Mouse (Mus musculus) CD4-positive naive resting alpha-beta T cell, adult 57 days (primary cell): Measurements from ENCODE around the gene Dennd6b. TPM values are rescaled to one million over a fixed set of nuclear protein-coding genes. Genes with fewer than 3 reads are reported as not detected.

Experiments
- total RNA-seq: library from RNA; stranded (reverse); gene quantifications from one replicate; pipeline ENCODE4 v1.2.4, GENCODE M21; 2023

Gene Dennd6b
- total RNA-seq = 24.3 TPM

DNA sequence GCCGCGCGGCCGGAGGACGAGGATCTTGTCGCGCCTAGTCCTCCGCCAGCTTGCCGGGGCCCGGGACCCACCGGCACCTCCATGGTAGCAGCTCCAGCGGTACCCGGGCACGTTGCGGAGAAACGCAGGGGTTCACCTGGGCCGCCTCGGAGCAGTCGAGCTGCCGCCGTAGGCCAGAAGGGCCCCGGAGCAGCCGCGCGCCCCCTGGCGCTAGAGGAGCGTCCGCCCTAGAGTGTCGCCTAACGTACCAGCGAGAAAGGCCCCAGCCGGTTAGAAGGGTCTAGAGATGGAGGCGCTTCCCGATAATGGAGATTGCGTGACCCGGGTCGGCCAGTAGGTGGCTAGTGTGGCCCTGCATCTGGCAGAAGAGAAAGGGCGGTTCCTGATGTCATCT is at the start of gene Dennd6b:
Gene Dennd6b, minus strand, starts transcription at position 184 of the 394 bp plus-strand sequence.

DNA sequence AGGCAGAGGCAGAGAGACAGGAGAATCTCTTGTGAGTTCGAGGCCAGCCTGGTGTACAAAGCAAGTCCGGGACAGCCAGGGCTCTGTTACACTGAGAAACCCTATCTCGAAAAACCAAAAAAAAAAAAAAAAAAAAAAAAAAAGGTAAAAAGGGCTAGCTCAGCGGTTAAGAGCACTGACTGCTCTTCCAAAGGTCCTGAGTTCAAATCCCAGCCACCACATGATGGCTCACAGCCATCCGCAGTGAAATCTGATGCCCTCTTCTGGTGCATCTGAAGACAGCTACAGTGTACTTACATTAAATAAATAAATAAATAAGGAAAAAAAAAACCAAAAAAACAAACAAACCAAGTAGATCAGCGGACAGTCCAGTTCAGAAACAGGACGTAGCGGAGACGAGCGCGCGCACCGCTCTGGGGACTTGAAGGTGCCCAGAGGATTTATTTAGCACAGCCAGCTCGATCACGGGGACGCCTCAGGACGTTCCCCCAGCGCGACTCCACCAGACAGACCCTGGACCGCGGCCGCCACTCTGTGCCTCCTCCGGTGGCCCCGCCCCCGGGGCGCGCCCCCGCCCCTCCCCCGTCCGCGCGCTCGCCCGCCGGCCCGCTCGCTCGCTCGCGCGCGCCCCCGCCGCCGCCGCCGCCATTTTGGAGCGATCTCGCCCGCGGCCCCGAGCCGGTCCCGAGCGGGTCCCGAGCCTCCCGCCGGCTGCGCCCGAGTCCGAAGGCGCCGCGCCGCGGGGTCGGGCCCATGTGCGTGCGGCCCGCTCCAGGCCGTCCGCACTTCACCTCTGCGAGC is 14.8 kb upstream of the Dennd6b start, which contains the start of gene Ppp6r2:
Gene Ppp6r2, plus strand, starts transcription at position 639 of the 801 bp plus-strand sequence.

DNA sequence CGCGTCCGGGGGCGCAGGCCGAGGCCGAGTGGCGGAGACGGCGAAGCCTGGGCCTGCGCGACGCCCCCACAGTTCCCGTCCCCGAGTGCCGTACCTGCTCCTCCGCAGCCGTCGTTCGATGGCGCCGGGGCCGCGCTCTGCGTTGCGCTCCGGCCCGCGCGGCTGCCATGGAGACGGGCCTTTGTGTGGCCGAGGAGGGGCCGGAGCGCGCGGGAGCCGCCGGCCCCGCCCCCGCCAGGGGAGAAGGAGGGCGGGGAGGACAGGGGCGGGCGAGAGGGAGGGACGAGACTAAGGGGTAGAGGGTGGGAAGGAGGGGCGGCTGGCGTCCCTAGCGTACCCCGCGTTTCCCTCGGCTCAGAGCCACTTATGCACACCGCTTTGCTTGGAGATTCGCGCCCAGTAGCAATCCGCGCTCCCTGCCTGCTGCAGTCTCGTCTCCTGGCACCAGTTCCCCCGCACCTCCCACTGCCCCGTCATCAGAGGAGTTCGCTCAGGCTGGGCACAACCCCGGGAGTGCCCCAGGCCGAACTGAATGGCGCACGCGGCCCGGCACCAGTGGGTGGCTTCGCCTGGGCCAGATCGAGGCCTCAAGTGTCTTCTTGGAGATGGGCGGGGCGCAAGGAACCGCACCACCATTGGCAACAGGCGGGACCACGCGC is 15.6 kb downstream of the Dennd6b start, which contains the start of gene Plxnb2:
Gene Plxnb2, minus strand, starts transcription at position 218 of the 659 bp plus-strand sequence.

DNA sequence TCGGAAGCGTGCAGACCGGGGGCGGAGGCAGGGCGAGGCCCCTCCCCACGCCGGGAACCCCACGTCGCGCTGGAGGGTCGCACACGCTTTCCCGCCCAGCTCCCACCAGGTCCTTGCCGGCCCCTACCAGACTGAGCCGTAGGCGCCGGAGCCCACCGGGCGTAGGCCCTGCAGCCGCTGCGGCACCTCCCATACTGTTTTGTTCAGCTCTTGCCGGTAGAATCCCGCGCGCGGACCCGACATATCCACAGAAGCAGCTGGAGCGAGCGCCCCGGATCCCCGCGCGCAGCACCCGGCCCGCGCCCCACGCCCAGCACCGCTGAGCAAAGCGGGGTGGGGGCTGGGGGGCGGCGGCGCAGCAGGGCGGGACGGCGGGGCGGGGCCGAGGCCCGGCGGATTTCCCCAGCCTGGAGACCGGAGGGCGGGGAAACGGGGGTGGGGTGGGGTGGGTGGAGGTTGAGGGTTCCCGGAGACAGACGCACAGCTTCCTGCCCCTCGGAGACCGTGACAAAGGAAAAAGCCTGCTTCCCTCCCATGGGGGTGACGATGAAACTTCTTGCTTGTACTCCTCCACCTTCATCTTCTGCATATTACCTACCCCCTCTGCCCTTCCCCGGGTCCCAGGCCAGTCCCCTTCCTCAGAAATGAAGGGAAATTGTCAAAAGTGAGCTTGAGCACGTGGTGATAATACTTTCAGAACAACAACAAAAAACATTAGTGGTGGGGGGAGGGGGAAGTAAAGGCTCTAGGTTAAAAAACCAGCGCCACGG is 46.8 kb downstream of the Dennd6b start, which contains the start of gene Mapk11:
Gene Mapk11, minus strand, starts transcription at position 358 of the 770 bp plus-strand sequence.

DNA sequence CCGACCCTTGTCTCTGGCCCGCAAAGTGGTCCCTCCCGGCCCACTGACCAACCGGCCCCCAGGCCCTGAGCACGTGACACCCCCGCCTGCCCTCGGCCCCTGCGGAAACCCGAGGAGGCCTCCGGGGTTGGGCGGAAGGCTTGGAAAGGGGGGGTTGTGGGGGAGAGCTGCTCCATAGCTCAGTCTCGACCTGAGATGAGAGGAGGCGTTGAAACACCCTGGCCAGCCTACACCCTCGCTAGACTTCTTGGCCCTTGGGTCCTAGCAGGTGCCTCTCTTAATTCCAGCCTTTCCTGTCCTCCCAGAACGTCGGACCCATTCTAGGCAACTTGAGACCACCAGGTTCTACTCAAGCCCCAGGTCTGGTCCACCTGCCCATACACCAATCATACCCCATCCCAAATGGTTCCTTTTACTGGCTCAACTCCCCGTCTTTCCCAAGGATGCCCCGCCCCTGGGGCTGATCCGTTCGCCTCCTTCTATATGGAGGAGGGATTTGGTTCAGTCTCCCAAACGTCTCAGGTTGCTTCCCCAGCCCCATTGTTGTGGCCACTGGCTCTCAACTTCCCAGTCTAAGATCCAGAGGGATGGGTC is 55.5 kb downstream of the Dennd6b start, which contains the start of gene Mapk12:
Gene Mapk12, minus strand, starts transcription at position 45 of the 594 bp plus-strand sequence.

Other genes starting within 250 kb of the Dennd6b start
- gene Ttll8, start 242.1 kb downstream of the Dennd6b start, total RNA-seq = not detected
- not detected for gene Mlc1, start 217.5 kb downstream of the Dennd6b start, total RNA-seq
- not detected for gene Mov10l1, start 213.6 kb downstream of the Dennd6b start, total RNA-seq
- gene Panx2, start 136.8 kb downstream of the Dennd6b start, total RNA-seq = not detected
- 45.4 TPM for gene Trabd, start 121.4 kb downstream of the Dennd6b start, total RNA-seq
- 25.5 TPM for gene Selenoo, start 107.4 kb downstream of the Dennd6b start, total RNA-seq
- 39.6 TPM for gene Tubgcp6, start 73.4 kb downstream of the Dennd6b start, total RNA-seq
- 24.8 TPM for gene Hdac10, start 67.8 kb downstream of the Dennd6b start, total RNA-seq
- gene Mapk12, start 55.8 kb downstream of the Dennd6b start, total RNA-seq = 3.4 TPM
- 29.8 TPM for gene Mapk11, start 46.9 kb downstream of the Dennd6b start, total RNA-seq
- gene Plxnb2, start 15.7 kb downstream of the Dennd6b start, total RNA-seq = 2.9 TPM
- gene Ppp6r2, start 15.1 kb upstream of the Dennd6b start, total RNA-seq = 42.9 TPM
- 416 TPM for gene Sbf1, start 118.8 kb upstream of the Dennd6b start, total RNA-seq
- not detected for gene Adm2, start 126.2 kb upstream of the Dennd6b start, total RNA-seq
- not detected for gene Miox, start 137.9 kb upstream of the Dennd6b start, total RNA-seq
- gene Lmf2, start 159.2 kb upstream of the Dennd6b start, total RNA-seq = 52.1 TPM
- gene Ncaph2, start 159.2 kb upstream of the Dennd6b start, total RNA-seq = 133 TPM
- 18.3 TPM for gene Sco2, start 177.3 kb upstream of the Dennd6b start, total RNA-seq
- 0.50 TPM for gene Tymp, start 180.5 kb upstream of the Dennd6b start, total RNA-seq
- gene Odf3b, start 182.8 kb upstream of the Dennd6b start, total RNA-seq = 1.7 TPM
- not detected for gene Klhdc7b, start 188.4 kb upstream of the Dennd6b start, total RNA-seq
- not detected for gene Syce3, start 214.0 kb upstream of the Dennd6b start, total RNA-seq
- 2.2 TPM for gene Cpt1b, start 229.4 kb upstream of the Dennd6b start, total RNA-seq
- 9.0 TPM for gene C730034F03Rik, start 233.1 kb upstream of the Dennd6b start, total RNA-seq
- gene Gm44502, start 233.2 kb upstream of the Dennd6b start, total RNA-seq = 2.9 TPM
- 194 TPM for gene Chkb, start 233.4 kb upstream of the Dennd6b start, total RNA-seq